Mouse (Mus musculus) layer of hippocampus, postnatal 14 days (tissue): ENCODE data around the gene Znhit2. TPM values are rescaled to one million over a fixed set of nuclear protein-coding genes. Genes with fewer than 3 reads are reported as not detected.

Experiments
- microRNA-seq, 2 experiments: library from miRNA; unstranded; fragments of <30 nt; microRNA quantifications; one replicate each; pipeline ENCODE4 v1.2.0; 2021
- total RNA-seq, 2 experiments: library from RNA; stranded (reverse); gene quantifications; 2 replicates each; pipeline ENCODE4 v1.2.3; 2021

Gene Znhit2
- total RNA-seq, 2 experiments from 2014 or later = 39.5 to 41.2 TPM

Small RNAs within 50 kb of the gene (microRNA-seq; reads per million reads assigned to microRNA genes)
- gene Mir6988 = 5.4 to 5.9 reads per million in 2 experiments

Other genes starting within 250 kb of the Znhit2 start
- gene Frmd8, start 185.9 kb upstream of the Znhit2 start, total RNA-seq = 10 to 100 TPM; 19.8 to 20.1 TPM
- 1 to 10 TPM; 3.6 to 3.7 TPM for gene Slc25a45, start 183.4 kb upstream of the Znhit2 start, total RNA-seq
- gene Tigd3, start 167.0 kb upstream of the Znhit2 start, total RNA-seq = 1 to 10 TPM; 3.4 to 4.2 TPM
- gene Dpf2, start 148.2 kb upstream of the Znhit2 start, total RNA-seq = 10 to 100 TPM; 78.1 to 92.3 TPM
- 1 to 10 TPM; 4.7 to 5.7 TPM for gene Cdc42ep2, start 136.4 kb upstream of the Znhit2 start, total RNA-seq
- gene Pola2, start 97.0 kb upstream of the Znhit2 start, total RNA-seq = 1 to 10 TPM; 8.0 to 10.0 TPM
- gene Slc22a20, start 75.0 kb upstream of the Znhit2 start, total RNA-seq = not detected
- 10 to 100 TPM; 21.3 to 23.1 TPM for gene Capn1, start 45.3 kb upstream of the Znhit2 start, total RNA-seq
- gene Syvn1, start 14.6 kb upstream of the Znhit2 start, total RNA-seq = 10 to 100 TPM; 42.5 to 45.3 TPM
- 10 to 100 TPM; 39.9 to 50.8 TPM for gene Mrpl49, start 3.4 kb upstream of the Znhit2 start, total RNA-seq
- 100 to 1,000 TPM; 583 to 634 TPM for gene Fau, start 3.3 kb upstream of the Znhit2 start, total RNA-seq
- gene Tm7sf2, start 7.2 kb downstream of the Znhit2 start, total RNA-seq = 10 to 100 TPM; 40.1 to 44.2 TPM
- 10 to 100 TPM; 84.3 to 95.9 TPM for gene Vps51, start 16.0 kb downstream of the Znhit2 start, total RNA-seq
- gene Tmem262, start 18.8 kb downstream of the Znhit2 start, total RNA-seq = not detected
- 1 to 10 TPM in 1 of 2 experiments, under 1 TPM in 1; 0.57 to 1.5 TPM for gene Gm28374, start 21.1 kb downstream of the Znhit2 start, total RNA-seq
- 10 to 100 TPM; 33.1 to 33.7 TPM for gene Zfpl1, start 23.8 kb downstream of the Znhit2 start, total RNA-seq
- 1 to 10 TPM in 1 of 2 experiments, under 1 TPM in 1; 0.99 to 1.0 TPM for gene Cdca5, start 23.8 kb downstream of the Znhit2 start, total RNA-seq
- not detected for gene AC131692.1, start 33.2 kb downstream of the Znhit2 start, total RNA-seq
- gene Naaladl1, start 44.6 kb downstream of the Znhit2 start, total RNA-seq = not detected
- gene Sac3d1, start 57.5 kb downstream of the Znhit2 start, total RNA-seq = 10 to 100 TPM; 16.8 to 18.2 TPM
- gene Snx15, start 67.1 kb downstream of the Znhit2 start, total RNA-seq = 10 to 100 TPM; 42.3 to 43.7 TPM
- gene Batf2, start 79.8 kb downstream of the Znhit2 start, total RNA-seq = under 1 TPM in 1 of 2 experiments, not detected in 1; 0.39 TPM
- gene Arl2, start 80.4 kb downstream of the Znhit2 start, total RNA-seq = 10 to 100 TPM; 63.2 to 65.9 TPM
- gene Majin, start 123.2 kb downstream of the Znhit2 start, total RNA-seq = not detected
- gene Gpha2, start 165.2 kb downstream of the Znhit2 start, total RNA-seq = not detected
- 100 to 1,000 TPM; 158 to 170 TPM for gene Ppp2r5b, start 174.7 kb downstream of the Znhit2 start, total RNA-seq
- gene Atg2a, start 180.5 kb downstream of the Znhit2 start, total RNA-seq = 10 to 100 TPM; 35.9 to 38.2 TPM
- gene Ehd1, start 215.5 kb downstream of the Znhit2 start, total RNA-seq = 10 to 100 TPM; 68.8 to 79.0 TPM
- 1 to 10 TPM; 4.9 to 5.6 TPM for gene Cdc42bpg, start 245.3 kb downstream of the Znhit2 start, total RNA-seq